ENCODE assay signal across 8 mouse cellular contexts in the genomic region with DNA sequence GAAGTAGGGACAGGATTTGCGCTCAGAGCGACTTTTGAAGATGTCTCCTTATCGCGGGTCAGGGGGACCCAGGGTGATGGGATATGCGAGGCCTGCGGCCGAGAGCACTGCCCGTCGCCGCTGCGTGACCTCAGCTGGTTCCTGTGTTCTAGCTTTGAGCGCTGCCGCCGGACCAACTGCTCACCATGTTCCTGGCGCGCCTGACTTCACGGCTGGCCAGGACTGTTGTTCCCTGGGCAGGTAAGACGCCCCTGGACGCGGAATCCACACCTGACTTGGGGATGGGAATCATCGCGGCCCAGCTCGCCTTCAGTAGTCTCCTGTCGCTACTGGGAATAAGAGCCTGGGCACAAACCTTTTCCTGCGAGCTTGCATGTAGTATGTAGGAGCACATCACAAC. TPM values are rescaled to one million over a fixed set of nuclear protein-coding genes. Genes with fewer than 3 reads are reported as not detected.
DNase-seq lines count a peak whose midpoint lies in the region; ATAC-seq lines count a peak whose summit lies in the region.

No protein-coding gene starts in this region.

- DNase-seq in lung, postnatal 4 days: no peak
- DNase-seq in kidney, postnatal 14 days: peak; percentile 58
- no peak for DNase-seq in B cell, adult 2 months
- DNase-seq in embryo, embryonic 11 days: no peak
- no peak for DNase-seq in embryo, embryonic 10.5 days (ENCODE audit: low spot score)

- no peak for ATAC-seq in lung, embryonic 16.5 days (ENCODE audit: low read depth)
- ATAC-seq in erythroid progenitor cell, adult 5-6 weeks (replicated peaks; ENCODE audit: low FRiP score, poor library complexity, severe bottlenecking): peak; percentile 41
- ATAC-seq in midbrain, embryonic 16.5 days: peak; percentile 54; the same call in 1 of the 2 replicates

- peak overlapping the region; percentile 88 for H3K4me3 ChIP-seq in lung, embryonic 16.5 days (ENCODE audit: low read length)
- H3K4me3 ChIP-seq in midbrain, embryonic 16.5 days (ENCODE audit: low read depth, low read length): peak overlapping the region; percentile 77

- under 1% methylated on average over 25 of the region's 25 CpGs for WGBS in lung, embryonic 16.5 days
- 1% methylated on average over 25 of the region's 25 CpGs for WGBS in midbrain, embryonic 16.5 days

- H3K27me3 ChIP-seq in lung, embryonic 16.5 days (ENCODE audit: control insufficient read depth, insufficient read depth, low read depth, low read length): no peaks in the 10 kb centered on the region
- H3K27me3 ChIP-seq in midbrain, embryonic 16.5 days (ENCODE audit: control insufficient read depth, insufficient read depth, low read depth, low read length): no peaks in the 10 kb centered on the region

- no peaks in the 10 kb centered on the region for H3K9me3 ChIP-seq in lung, embryonic 16.5 days (ENCODE audit: control insufficient read depth, low read length)
- no peaks in the 10 kb centered on the region for H3K9me3 ChIP-seq in midbrain, embryonic 16.5 days (replicated peaks; ENCODE audit: control insufficient read depth, low read length, poor library complexity, severe bottlenecking)

- H3K27ac ChIP-seq in lung, embryonic 16.5 days (ENCODE audit: low read length): peak overlapping the region; percentile 96
- peak overlapping the region; percentile 84 for H3K27ac ChIP-seq in midbrain, embryonic 16.5 days (ENCODE audit: low read length)

- H3K9ac ChIP-seq in lung, embryonic 16.5 days (ENCODE audit: low read length): peak overlapping the region; percentile 94
- peak overlapping the region; percentile 86 for H3K9ac ChIP-seq in midbrain, embryonic 16.5 days (ENCODE audit: low read depth, low read length)

- H3K4me1 ChIP-seq in lung, embryonic 16.5 days (replicated peaks; ENCODE audit: control insufficient read depth, insufficient read depth, low read length): peaks cover 24% of the 10 kb centered on the region
- peaks cover 17% of the 10 kb centered on the region for H3K4me1 ChIP-seq in midbrain, embryonic 16.5 days (ENCODE audit: control insufficient read depth, insufficient read depth, low read length)

- peaks cover 11% of the 10 kb centered on the region for H3K36me3 ChIP-seq in lung, embryonic 16.5 days (ENCODE audit: control insufficient read depth, insufficient read depth, low read length)
- H3K36me3 ChIP-seq in midbrain, embryonic 16.5 days (ENCODE audit: control insufficient read depth, insufficient read depth, low read length): no peaks in the 10 kb centered on the region

- peak overlapping the region; percentile 89 for H3K4me2 ChIP-seq in lung, embryonic 16.5 days (ENCODE audit: low read depth, low read length)
- H3K4me2 ChIP-seq in midbrain, embryonic 16.5 days (ENCODE audit: low read length): peak overlapping the region; percentile 96

RNA-seq across cellular contexts. Expression of a gene that starts 0.8 kb away (rescaled TPM):
- 141 and 146 TPM in 2 replicates for polyA plus RNA-seq in lung, embryonic 16.5 days (2015; fragmentation: Nextera tagmentation; extraction: Ambion mirVana)
- 47.2 and 63.7 TPM in 2 replicates for total RNA-seq in erythroid progenitor cell, adult 5-6 weeks (2015; ENCODE audit: low replicate concordance)
- 69.4 and 71.4 TPM in 2 replicates for total RNA-seq in erythroid progenitor cell, adult 5-6 weeks (2017; ENCODE audit: low replicate concordance)
- 131 and 134 TPM in 2 replicates for polyA plus RNA-seq in midbrain, embryonic 16.5 days (2015; fragmentation: Nextera tagmentation; extraction: Ambion mirVana)

RNA-seq across cellular contexts. Expression of a gene that starts 7.6 kb away (rescaled TPM):
- 246 and 255 TPM in 2 replicates for polyA plus RNA-seq in lung, embryonic 16.5 days (2015; fragmentation: Nextera tagmentation; extraction: Ambion mirVana)
- not detected in 2 replicates for total RNA-seq in erythroid progenitor cell, adult 5-6 weeks (2015; ENCODE audit: low replicate concordance)
- not detected in 2 replicates for total RNA-seq in erythroid progenitor cell, adult 5-6 weeks (2017; ENCODE audit: low replicate concordance)
- 16.9 and 21.1 TPM in 2 replicates for polyA plus RNA-seq in midbrain, embryonic 16.5 days (2015; fragmentation: Nextera tagmentation; extraction: Ambion mirVana)

RNA-seq across cellular contexts. Expression of a gene that starts 15.4 kb away (rescaled TPM):
- polyA plus RNA-seq in lung, embryonic 16.5 days (2015; fragmentation: Nextera tagmentation; extraction: Ambion mirVana): 4.5 and 6.0 TPM in 2 replicates
- total RNA-seq in erythroid progenitor cell, adult 5-6 weeks (2015; ENCODE audit: low replicate concordance): 20.9 and 26.0 TPM in 2 replicates
- total RNA-seq in erythroid progenitor cell, adult 5-6 weeks (2017; ENCODE audit: low replicate concordance): 19.5 and 22.4 TPM in 2 replicates
- polyA plus RNA-seq in midbrain, embryonic 16.5 days (2015; fragmentation: Nextera tagmentation; extraction: Ambion mirVana): 10.3 and 11.0 TPM in 2 replicates

RNA-seq across cellular contexts. Expression of a gene that starts 19.5 kb away (rescaled TPM):
- 179 and 185 TPM in 2 replicates for polyA plus RNA-seq in lung, embryonic 16.5 days (2015; fragmentation: Nextera tagmentation; extraction: Ambion mirVana)
- total RNA-seq in erythroid progenitor cell, adult 5-6 weeks (2015; ENCODE audit: low replicate concordance): 258 and 265 TPM in 2 replicates
- total RNA-seq in erythroid progenitor cell, adult 5-6 weeks (2017; ENCODE audit: low replicate concordance): 262 and 283 TPM in 2 replicates
- 148 and 154 TPM in 2 replicates for polyA plus RNA-seq in midbrain, embryonic 16.5 days (2015; fragmentation: Nextera tagmentation; extraction: Ambion mirVana)

RNA-seq across cellular contexts. Expression of a gene that starts 29.2 kb away (rescaled TPM):
- 177 and 194 TPM in 2 replicates for polyA plus RNA-seq in lung, embryonic 16.5 days (2015; fragmentation: Nextera tagmentation; extraction: Ambion mirVana)
- 127 and 129 TPM in 2 replicates for total RNA-seq in erythroid progenitor cell, adult 5-6 weeks (2015; ENCODE audit: low replicate concordance)
- total RNA-seq in erythroid progenitor cell, adult 5-6 weeks (2017; ENCODE audit: low replicate concordance): 30.7 and 31.2 TPM in 2 replicates
- 243 and 257 TPM in 2 replicates for polyA plus RNA-seq in midbrain, embryonic 16.5 days (2015; fragmentation: Nextera tagmentation; extraction: Ambion mirVana)

Comparison
In these comparisons a context has a peak if more than half of its experiments do, and no peak if none do; other contexts are left out.
1. RNA of a gene that starts 7.6 kb away (polyA plus RNA-seq): 246 to 255 TPM in lung, embryonic 16.5 days; 16.9 to 21.1 TPM in midbrain, embryonic 16.5 days; every median in the first group is over 10 times any median in the second.